Mouse (Mus musculus): ENCODE results near the gene Ryr1. TPM values are rescaled to one million over a fixed set of nuclear protein-coding genes. Genes with fewer than 3 reads are reported as not detected.

Gene Ryr1
- polyA plus RNA-seq, 1 experiment from 2014 or later: 3.3 TPM

- H3K4me1 ChIP-seq: no peaks in the 10 kb centered on the region; the same call in 1 of the 2 replicates
- H3K27ac ChIP-seq: no peak overlapping the region
- whole genome bisulfite sequencing: 82% methylated on average over 4 of the region's 4 CpGs
- no peaks in the 10 kb centered on the region for H3K27me3 ChIP-seq
- no peaks in the 10 kb centered on the region for H3K9me3 ChIP-seq
- no peak overlapping the region for H3K4me3 ChIP-seq
- no peak overlapping the region for H3K4me2 ChIP-seq
- no peaks in the 10 kb centered on the region for H3K36me3 ChIP-seq
- ATAC-seq (ENCODE audit: insufficient number of reproducible peaks, insufficient read depth, low FRiP score, low TSS enrichment, low read depth): no peak
- H3K9ac ChIP-seq: no peak overlapping the region
Measured at GRCm38 (mm10) chr7:29026811-29027210, 98.2 kb downstream of the Ryr1 start.

GRCm38 (mm10) chr7:29026195-29026594 is 98.8 kb downstream of the Ryr1 start:
- no peak overlapping the region for H3K9ac ChIP-seq
- 66% methylated on average over 5 of the region's 5 CpGs for WGBS
- no peak overlapping the region for H3K27ac ChIP-seq
- no peaks in the 10 kb centered on the region; the same call in 1 of the 2 replicates for H3K4me1 ChIP-seq
- peaks cover 2% of the 10 kb centered on the region for H3K27me3 ChIP-seq
- H3K9me3 ChIP-seq: no peaks in the 10 kb centered on the region
- no peak overlapping the region for H3K4me3 ChIP-seq
- no peak overlapping the region for H3K4me2 ChIP-seq
- no peak for ATAC-seq (ENCODE audit: insufficient number of reproducible peaks, insufficient read depth, low FRiP score, low TSS enrichment, low read depth)
- H3K36me3 ChIP-seq: no peaks in the 10 kb centered on the region

- peaks cover 8% of the 10 kb centered on the region for H3K27me3 ChIP-seq
- no peak overlapping the region for H3K27ac ChIP-seq
- H3K4me1 ChIP-seq: no peaks in the 10 kb centered on the region; the same call in 1 of the 2 replicates
- ATAC-seq (ENCODE audit: insufficient number of reproducible peaks, insufficient read depth, low FRiP score, low TSS enrichment, low read depth): no peak
- H3K9ac ChIP-seq: no peak overlapping the region
- H3K9me3 ChIP-seq: no peaks in the 10 kb centered on the region
- 35% methylated on average over 7 of the region's 7 CpGs for WGBS
- H3K4me3 ChIP-seq: no peak overlapping the region
- no peak overlapping the region for H3K4me2 ChIP-seq
- no peaks in the 10 kb centered on the region for H3K36me3 ChIP-seq
Measured at GRCm38 (mm10) chr7:29025566-29025965, 99.4 kb downstream of the Ryr1 start.

- H3K9me3 ChIP-seq: no peaks in the 10 kb centered on the region
- H3K27ac ChIP-seq: no peak overlapping the region
- H3K27me3 ChIP-seq: peaks cover 29% of the 10 kb centered on the region
- no peak overlapping the region for H3K4me2 ChIP-seq
- H3K4me1 ChIP-seq: peaks cover 10% of the 10 kb centered on the region
- ATAC-seq (ENCODE audit: insufficient number of reproducible peaks, insufficient read depth, low FRiP score, low TSS enrichment, low read depth): no peak
- H3K9ac ChIP-seq: no peak overlapping the region
- H3K36me3 ChIP-seq: no peaks in the 10 kb centered on the region
- WGBS: 85% methylated on average over 8 of the region's 8 CpGs
- no peak overlapping the region for H3K4me3 ChIP-seq
Measured at GRCm38 (mm10) chr7:29023514-29023913, 101.5 kb downstream of the Ryr1 start.

GRCm38 (mm10) chr7:29022479-29022878 is 102.5 kb downstream of the Ryr1 start:
- Histone ChIP-seq H3K9me3 (no peaks in the 10 kb centered on the region), H3K4me2 (no peak overlapping the region), H3K27me3 (peaks cover 39% of the 10 kb centered on the region), H3K27ac (no peak overlapping the region), H3K4me1 (peaks cover 10% of the 10 kb centered on the region), H3K36me3 (no peaks in the 10 kb centered on the region), H3K4me3 (no peak overlapping the region), H3K9ac (no peak overlapping the region)
- ATAC-seq (ENCODE audit: insufficient number of reproducible peaks, insufficient read depth, low FRiP score, low TSS enrichment, low read depth): no peak
- 87% methylated on average over 8 of the region's 8 CpGs for WGBS

GRCm38 (mm10) chr7:29019447-29020220 is 105.3 kb downstream of the Ryr1 start:
- ATAC-seq (ENCODE audit: insufficient number of reproducible peaks, insufficient read depth, low FRiP score, low TSS enrichment, low read depth): no peak
- Histone ChIP-seq H3K4me1 (peaks cover 10% of the 10 kb centered on the region), H3K27ac (no peak overlapping the region), H3K9me3 (peaks cover 5% of the 10 kb centered on the region), H3K4me3 (peak overlapping the region; percentile 51), H3K9ac (peak overlapping the region; percentile 64), H3K36me3 (0 out of 2 replicates have a peak, but pooled peaks cover 7% of the 10 kb centered on the region), H3K4me2 (peak overlapping the region; percentile 78), H3K27me3 (peaks cover 44% of the 10 kb centered on the region)
- 4% methylated on average over 75 of the region's 88 CpGs for WGBS

GRCm38 (mm10) chr7:29017222-29017621 is 107.8 kb downstream of the Ryr1 start:
- H3K36me3 ChIP-seq: 0 out of 2 replicates have a peak, but pooled peaks cover 7% of the 10 kb centered on the region
- H3K27ac ChIP-seq: no peak overlapping the region
- H3K9me3 ChIP-seq: peaks cover 7% of the 10 kb centered on the region
- no peak overlapping the region for H3K4me3 ChIP-seq
- WGBS: 81% methylated on average over 7 of the region's 7 CpGs
- no peak for ATAC-seq (ENCODE audit: insufficient number of reproducible peaks, insufficient read depth, low FRiP score, low TSS enrichment, low read depth)
- H3K4me2 ChIP-seq: no peak overlapping the region
- H3K9ac ChIP-seq: no peak overlapping the region
- peaks cover 44% of the 10 kb centered on the region for H3K27me3 ChIP-seq
- peaks cover 10% of the 10 kb centered on the region for H3K4me1 ChIP-seq

GRCm38 (mm10) chr7:29016440-29016839 is 108.5 kb downstream of the Ryr1 start:
- peaks cover 10% of the 10 kb centered on the region for H3K4me1 ChIP-seq
- peaks cover 44% of the 10 kb centered on the region for H3K27me3 ChIP-seq
- no peak overlapping the region for H3K27ac ChIP-seq
- H3K9me3 ChIP-seq: peaks cover 7% of the 10 kb centered on the region
- no peak overlapping the region for H3K4me2 ChIP-seq
- H3K36me3 ChIP-seq: 0 out of 2 replicates have a peak, but pooled peaks cover 7% of the 10 kb centered on the region
- H3K9ac ChIP-seq: no peak overlapping the region
- ATAC-seq (ENCODE audit: insufficient number of reproducible peaks, insufficient read depth, low FRiP score, low TSS enrichment, low read depth): no peak
- no peak overlapping the region for H3K4me3 ChIP-seq
- 79% methylated on average over 7 of the region's 7 CpGs for WGBS

GRCm38 (mm10) chr7:29014984-29015383 is 110.0 kb downstream of the Ryr1 start:
- no peak overlapping the region for H3K4me3 ChIP-seq
- ATAC-seq (ENCODE audit: insufficient number of reproducible peaks, insufficient read depth, low FRiP score, low TSS enrichment, low read depth): no peak
- WGBS: 97% methylated on average over 1 of the region's 1 CpGs
- H3K36me3 ChIP-seq: 0 out of 2 replicates have a peak, but pooled peaks cover 7% of the 10 kb centered on the region
- no peak overlapping the region for H3K27ac ChIP-seq
- no peak overlapping the region for H3K9ac ChIP-seq
- no peak overlapping the region for H3K4me2 ChIP-seq
- peaks cover 7% of the 10 kb centered on the region for H3K9me3 ChIP-seq
- peaks cover 30% of the 10 kb centered on the region for H3K27me3 ChIP-seq
- peaks cover 10% of the 10 kb centered on the region for H3K4me1 ChIP-seq

GRCm38 (mm10) chr7:29008714-29009113 is 116.3 kb downstream of the Ryr1 start:
- 75% methylated on average over 9 of the region's 9 CpGs for WGBS

GRCm38 (mm10) chr7:29008171-29008570 is 116.8 kb downstream of the Ryr1 start:
- H3K4me1 ChIP-seq: no peaks in the 10 kb centered on the region
- WGBS: 93% methylated on average over 10 of the region's 10 CpGs
- H3K4me3 ChIP-seq: no peak overlapping the region
- H3K9ac ChIP-seq: no peak overlapping the region
- no peaks in the 10 kb centered on the region for H3K9me3 ChIP-seq
- H3K27me3 ChIP-seq: no peaks in the 10 kb centered on the region
- no peaks in the 10 kb centered on the region for H3K36me3 ChIP-seq
- no peak overlapping the region for H3K27ac ChIP-seq
- no peak overlapping the region for H3K4me2 ChIP-seq
- ATAC-seq (ENCODE audit: insufficient number of reproducible peaks, insufficient read depth, low FRiP score, low TSS enrichment, low read depth): no peak

More at GRCm38 (mm10) chr7:29008714-29009113, 116.3 kb downstream of the Ryr1 start:
- H3K4me3 ChIP-seq: no peak overlapping the region
- H3K27ac ChIP-seq: no peak overlapping the region
- H3K9ac ChIP-seq: no peak overlapping the region
- ATAC-seq (ENCODE audit: insufficient number of reproducible peaks, insufficient read depth, low FRiP score, low TSS enrichment, low read depth): no peak
- no peaks in the 10 kb centered on the region for H3K9me3 ChIP-seq
- no peaks in the 10 kb centered on the region for H3K27me3 ChIP-seq
- H3K4me1 ChIP-seq: no peaks in the 10 kb centered on the region
- no peak overlapping the region for H3K4me2 ChIP-seq
- H3K36me3 ChIP-seq: no peaks in the 10 kb centered on the region

All from embryonic facial prominence, embryonic 13.5 days (tissue).